Comparison of ENCODE assay signal across 19 mouse cellular contexts in the genomic region with DNA sequence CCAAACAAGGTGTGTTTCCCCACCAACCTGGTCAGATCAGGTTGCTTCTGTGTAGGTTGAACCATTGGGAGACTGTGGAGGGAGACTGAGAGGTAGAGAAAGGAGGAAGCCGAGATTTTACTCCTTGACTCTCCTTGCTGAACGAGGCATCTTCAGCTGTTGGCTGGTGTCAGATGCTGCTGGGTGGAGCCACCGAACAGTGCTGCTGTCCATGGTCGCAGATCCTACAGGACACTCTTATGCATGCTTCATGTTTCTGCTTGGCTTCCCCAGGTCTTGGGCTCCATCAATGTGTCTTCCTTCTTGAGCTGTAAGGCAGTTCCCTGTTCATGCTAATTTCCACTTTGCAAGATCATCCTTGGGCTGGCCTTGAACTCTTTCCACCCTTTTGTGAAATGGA.
"Had no signal": no experiment of that assay in that cellular context is flagged by ENCODE, and none has a peak within 500 bp of the region (broad histone marks: within the 10 kb centered on the region; RNA-seq: fewer than 3 reads in every experiment).

No protein-coding gene starts in this region.

- H3K4me2 ChIP-seq: liver, embryonic 13.5 days; lung, embryonic 15.5 days; midbrain, embryonic 12.5 days; neural tube, embryonic 12.5 days; neural tube, embryonic 15.5 days had no signal

- H3K27ac ChIP-seq: liver, embryonic 13.5 days; lung, embryonic 15.5 days; midbrain, embryonic 12.5 days; neural tube, embryonic 12.5 days; neural tube, embryonic 15.5 days; stomach, postnatal 0 days had no signal

- H3K9me3 ChIP-seq: liver, embryonic 13.5 days; lung, embryonic 15.5 days; midbrain, embryonic 12.5 days; neural tube, embryonic 12.5 days; neural tube, embryonic 15.5 days had no signal

- H3K27me3 ChIP-seq: liver, embryonic 13.5 days; lung, embryonic 15.5 days; megakaryocyte, embryonic 14.5 days; midbrain, embryonic 12.5 days; neural tube, embryonic 12.5 days; neural tube, embryonic 15.5 days had no signal

- H3K4me3 ChIP-seq: liver, embryonic 13.5 days; lung, embryonic 15.5 days; megakaryocyte, embryonic 14.5 days; midbrain, embryonic 12.5 days; neural tube, embryonic 12.5 days; neural tube, embryonic 15.5 days had no signal

- ATAC-seq: inflammation-experienced regulatory T-cells, adult 6 months; midbrain, embryonic 16.5 days had no signal

- DNase-seq: kidney, adult 11 months; kidney, adult 8-10 months; left cerebral cortex, postnatal 4 days; liver, embryonic 13.5 days; lung, postnatal 10 days; lung, postnatal 36 days; right cerebral cortex, adult 18-20 months; right cerebral cortex, postnatal 14 days; right cerebral cortex, postnatal 4 days; thymus, adult 2 months; thymus, postnatal 25 days had no signal

- H3K36me3 ChIP-seq: liver, embryonic 13.5 days; lung, embryonic 15.5 days; midbrain, embryonic 12.5 days; neural tube, embryonic 12.5 days; neural tube, embryonic 15.5 days had no signal

- H3K9ac ChIP-seq: liver, embryonic 13.5 days; lung, embryonic 15.5 days; midbrain, embryonic 12.5 days; neural tube, embryonic 12.5 days; neural tube, embryonic 15.5 days had no signal

- H3K4me1 ChIP-seq: liver, embryonic 13.5 days; lung, embryonic 15.5 days; megakaryocyte, embryonic 14.5 days; neural tube, embryonic 12.5 days had no signal
